Mouse (Mus musculus) retina, postnatal 1 day (tissue): ENCODE data around the gene Eva1c.
"Not testable (repeated sequence)": the region's sequence is repeated elsewhere in the genome, so short reads cannot be mapped to it uniquely, and the experiment has no call there.

Source experiments
- DNase-seq: peaks from one replicate; pipeline ENCODE4 v3.0.0-alpha.2; 2012

The Eva1c gene

GRCm38 (mm10) chr16:90826457-90826856 is at the start of gene Eva1c:
Eva1c (plus strand) TSS chr16:90826719.
- no peak for DNase-seq

DNA sequence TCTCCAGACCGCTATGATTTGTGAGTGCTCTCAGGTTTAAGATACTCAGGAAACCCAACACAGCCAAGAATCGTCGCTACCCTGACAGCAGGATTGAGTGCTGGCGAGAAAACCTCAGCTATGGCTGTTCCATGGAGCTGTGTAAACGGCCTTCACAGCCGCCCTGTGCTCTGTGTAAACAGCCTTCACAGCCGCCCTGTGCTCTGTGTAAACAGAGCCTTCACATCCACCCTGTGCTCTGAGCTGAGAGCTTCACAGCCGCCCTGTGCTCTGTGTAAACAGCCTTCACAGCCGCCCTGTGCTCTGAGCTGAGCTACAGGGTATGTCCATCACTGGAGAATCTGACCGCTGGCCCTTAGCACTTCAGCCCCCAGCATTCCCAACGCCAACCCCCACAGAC is 46.7 kb upstream of the Eva1c start:
- DNase-seq = no peak

DNA sequence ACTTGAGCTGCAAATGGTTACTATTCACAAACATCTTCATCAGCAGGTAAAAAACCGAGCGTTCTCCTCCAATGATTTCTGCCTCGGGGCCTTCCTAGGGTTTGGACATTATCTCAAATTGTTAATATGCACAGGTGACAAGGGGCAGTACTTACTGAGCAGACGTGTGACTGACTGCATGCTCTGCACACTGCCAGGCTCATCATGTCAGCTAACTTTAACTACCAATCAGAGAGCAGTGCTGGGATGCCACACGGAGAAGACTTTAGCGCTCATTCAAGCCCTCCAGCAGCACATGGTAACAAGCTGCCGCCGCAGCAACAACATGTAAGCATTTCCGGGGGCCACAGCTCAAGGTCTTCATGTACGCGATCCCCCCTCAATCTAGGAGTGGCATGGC is 43.2 kb upstream of the Eva1c start:
- no peak for DNase-seq

DNA sequence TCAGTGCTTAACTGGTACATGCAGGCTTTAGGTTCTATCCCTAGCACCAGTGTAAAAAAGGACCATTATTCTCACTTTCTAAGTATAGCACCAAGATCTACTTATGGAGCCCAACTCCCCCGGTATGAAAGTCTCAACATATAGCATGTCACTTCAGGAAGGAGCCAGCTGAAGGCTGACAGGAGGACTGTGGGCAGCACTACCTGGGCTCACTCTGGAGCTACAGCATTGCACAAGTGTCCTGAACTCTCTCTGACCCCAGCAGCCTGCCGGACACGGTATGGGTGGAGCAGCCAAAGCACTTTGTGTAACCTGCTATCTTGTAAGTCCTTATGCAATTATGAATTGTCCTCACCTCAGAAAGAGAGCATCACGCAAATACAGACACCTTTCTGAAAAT is 41.3 kb upstream of the Eva1c start:
- no peak for DNase-seq

DNA sequence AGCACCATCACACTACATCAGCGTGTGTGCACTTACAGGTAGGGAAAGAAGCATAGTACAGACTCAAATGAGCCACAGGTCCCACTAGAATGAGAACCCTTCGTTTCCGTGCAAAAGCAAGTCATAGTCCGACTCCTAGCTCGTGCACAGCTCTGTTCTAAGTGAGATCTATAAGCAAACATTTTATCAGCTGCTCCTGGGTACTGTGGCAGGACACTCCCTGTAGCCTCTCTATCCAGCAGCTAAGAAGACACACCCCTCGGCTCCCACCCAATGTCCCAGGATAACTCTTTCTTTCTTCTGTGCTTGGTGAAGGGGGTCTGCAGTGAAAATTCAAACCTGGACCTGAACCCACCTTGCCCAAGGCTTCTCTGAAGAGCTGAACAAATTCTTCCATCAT is 37.9 kb upstream of the Eva1c start:
- DNase-seq = no peak

DNA sequence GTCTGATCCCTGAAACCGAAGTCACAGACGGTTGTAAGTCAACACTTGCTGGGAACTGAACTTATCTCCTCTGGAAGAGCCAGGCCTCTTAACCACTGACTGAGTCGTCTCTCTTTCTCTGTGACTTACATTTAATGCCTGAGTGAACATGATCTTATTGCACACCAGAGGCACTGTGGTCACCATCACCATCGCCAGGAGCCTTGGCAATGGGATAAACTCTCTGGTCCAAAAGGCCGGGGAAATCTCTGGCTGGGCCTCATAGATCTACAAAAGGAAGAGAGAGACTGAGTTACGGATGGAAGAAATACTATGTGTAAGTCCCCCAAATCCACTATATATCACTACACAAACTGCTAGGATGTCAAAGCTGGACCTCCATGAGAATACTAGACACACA is 35.6 kb upstream of the Eva1c start:
- no peak for DNase-seq

GRCm38 (mm10) chr16:90792066-90792465 is 34.5 kb upstream of the Eva1c start:
- DNase-seq = no peak

DNA sequence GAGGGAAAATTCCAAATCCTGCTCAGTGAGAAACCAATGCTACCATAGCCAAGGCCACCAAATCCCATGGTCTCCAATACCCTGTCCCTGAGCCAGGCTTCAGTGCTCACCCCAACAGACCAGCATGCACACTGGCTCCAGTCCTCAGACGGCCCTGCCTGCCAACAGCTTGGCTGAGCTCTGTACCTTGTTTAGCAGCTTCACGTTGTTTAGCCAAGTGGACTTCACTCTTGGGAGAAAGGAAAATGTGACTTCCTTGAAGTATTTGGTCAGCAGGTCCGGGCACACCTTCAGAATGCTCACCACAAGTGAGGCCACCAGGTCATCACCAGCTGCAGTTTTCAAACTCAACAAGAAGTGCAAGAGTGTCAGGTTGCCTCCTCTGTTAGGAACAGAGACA is 34.0 kb upstream of the Eva1c start:
- no peak for DNase-seq

- no peak for DNase-seq
These were observed 31.8 kb upstream of the Eva1c start for GRCm38 (mm10) chr16:90794708-90795107.

DNA sequence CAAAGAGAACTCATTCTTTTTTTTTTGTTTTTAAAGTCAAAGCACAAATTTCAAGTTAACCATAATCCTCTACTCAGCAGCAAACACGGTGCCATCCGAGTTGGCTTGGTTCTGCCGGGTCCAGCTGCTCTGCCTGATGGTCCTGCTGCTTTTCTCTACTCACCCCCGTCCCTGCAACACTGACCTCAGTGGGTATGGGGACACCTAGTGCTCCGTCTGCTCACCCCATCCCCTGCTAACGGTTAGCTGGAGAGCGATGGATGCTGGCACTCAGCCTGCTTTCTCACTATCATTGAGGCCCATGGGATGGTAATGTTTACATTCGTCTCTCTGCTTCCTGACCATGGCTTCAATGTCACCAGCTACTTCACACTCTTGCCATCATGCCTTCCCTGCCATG is 28.1 kb upstream of the Eva1c start:
- DNase-seq = no peak

GRCm38 (mm10) chr16:90798848-90799247 is 27.7 kb upstream of the Eva1c start:
- no peak for DNase-seq

DNA sequence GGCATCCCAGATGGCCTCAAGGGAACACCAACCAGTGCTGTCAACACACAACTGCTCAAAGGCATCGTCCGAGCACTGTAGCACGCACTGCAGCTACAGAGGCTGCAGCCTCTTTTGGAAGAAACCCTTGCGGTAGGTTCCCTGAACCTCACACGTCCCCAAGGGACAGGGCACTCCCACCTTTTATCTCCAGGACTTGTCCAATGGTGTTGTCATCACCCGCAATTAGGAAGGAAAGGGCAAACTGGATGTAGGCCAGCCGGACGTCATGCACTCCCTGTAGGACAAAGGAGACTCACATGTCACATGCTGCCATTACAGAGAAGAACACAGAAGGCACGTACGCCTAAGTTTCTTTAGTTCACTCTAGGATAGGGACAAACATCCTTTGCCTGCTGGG is 26.7 kb upstream of the Eva1c start:
- no peak for DNase-seq

GRCm38 (mm10) chr16:90801251-90801650 is 25.3 kb upstream of the Eva1c start:
- DNase-seq = no peak

GRCm38 (mm10) chr16:90801928-90802327 is 24.6 kb upstream of the Eva1c start:
- peak; percentile 65 for DNase-seq

DNA sequence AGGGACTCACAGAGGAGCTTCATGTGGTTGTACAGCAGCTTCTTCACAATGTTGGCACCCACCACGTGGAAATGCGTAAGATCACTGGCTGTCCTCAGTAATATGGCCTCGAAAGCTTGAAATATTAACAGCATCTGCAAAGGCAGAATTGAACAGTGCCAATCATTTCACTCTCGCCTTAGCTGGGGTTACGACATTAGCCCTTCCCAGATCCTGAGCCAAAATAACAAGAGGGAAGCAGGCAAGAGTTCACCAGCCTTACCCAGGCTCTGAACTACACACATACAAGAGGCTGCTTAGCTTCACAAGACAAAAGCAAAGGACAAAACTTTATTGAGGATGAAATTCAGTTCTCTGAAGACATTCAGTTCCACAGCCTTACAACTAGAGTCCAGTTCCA is 22.1 kb upstream of the Eva1c start:
- no peak for DNase-seq

DNA sequence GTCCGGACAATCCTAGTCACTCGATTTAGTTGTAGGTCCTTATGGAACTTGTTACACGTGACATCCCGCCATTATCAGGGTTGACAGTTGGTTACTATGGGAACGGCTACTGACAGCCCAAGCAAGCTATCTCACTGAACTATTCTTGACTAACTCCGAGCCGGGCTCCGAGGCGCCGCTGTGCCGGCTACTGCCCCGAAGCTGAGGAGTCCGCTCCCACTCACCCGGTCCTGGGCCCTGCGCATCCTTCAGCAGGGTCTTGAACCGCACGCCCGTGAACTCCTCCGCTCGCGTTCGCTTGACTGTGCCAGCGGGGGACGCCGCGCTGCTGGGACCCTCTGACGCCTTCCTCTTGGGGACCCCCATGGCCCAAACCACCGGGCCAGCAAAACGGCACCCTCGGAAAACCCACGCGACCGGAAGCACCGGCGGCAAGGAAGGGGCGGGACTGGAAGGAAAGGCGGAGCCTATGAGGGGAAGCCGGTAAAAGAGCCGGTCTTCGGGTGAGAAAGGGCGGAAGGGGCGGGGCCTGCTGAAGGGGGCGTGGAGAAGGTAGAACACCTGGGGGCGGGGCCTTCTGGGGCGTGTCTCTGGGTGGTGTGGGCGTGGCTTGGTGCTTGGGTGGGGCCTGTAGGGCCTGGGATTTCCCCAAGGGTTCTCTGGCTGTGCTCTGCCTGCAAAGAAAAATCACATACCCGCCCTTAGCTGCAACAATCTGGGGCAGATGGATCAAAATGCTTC is 16.4 kb upstream of the Eva1c start, which contains the start of gene Urb1:
Gene Urb1 (minus strand): TSS at position 439 of the 741 bp plus-strand sequence.
- DNase-seq = peak; percentile 96

GRCm38 (mm10) chr16:90810716-90811256 is 15.7 kb upstream of the Eva1c start:
- DNase-seq = no peak

GRCm38 (mm10) chr16:90812086-90812485 is 14.4 kb upstream of the Eva1c start:
- no peak for DNase-seq

DNA sequence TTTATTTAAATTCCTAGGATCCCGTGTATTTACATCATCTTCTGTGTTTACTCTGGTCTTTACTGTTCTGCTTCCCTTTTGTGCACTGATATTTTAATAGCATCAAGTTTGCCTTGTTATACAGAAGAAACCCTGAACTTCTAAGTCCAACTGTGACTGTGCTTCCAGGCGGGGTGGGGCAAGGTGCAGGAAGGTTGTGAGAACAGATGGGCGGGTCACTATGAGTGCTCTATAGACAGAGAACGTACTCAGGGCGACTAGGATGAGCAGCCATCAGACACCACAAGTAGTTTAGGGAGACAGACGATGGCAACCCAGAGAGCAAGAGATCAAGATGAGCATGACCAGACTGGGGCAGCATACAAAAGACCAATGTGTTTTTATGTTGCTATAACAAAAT is 6.2 kb upstream of the Eva1c start:
- no peak for DNase-seq

DNA sequence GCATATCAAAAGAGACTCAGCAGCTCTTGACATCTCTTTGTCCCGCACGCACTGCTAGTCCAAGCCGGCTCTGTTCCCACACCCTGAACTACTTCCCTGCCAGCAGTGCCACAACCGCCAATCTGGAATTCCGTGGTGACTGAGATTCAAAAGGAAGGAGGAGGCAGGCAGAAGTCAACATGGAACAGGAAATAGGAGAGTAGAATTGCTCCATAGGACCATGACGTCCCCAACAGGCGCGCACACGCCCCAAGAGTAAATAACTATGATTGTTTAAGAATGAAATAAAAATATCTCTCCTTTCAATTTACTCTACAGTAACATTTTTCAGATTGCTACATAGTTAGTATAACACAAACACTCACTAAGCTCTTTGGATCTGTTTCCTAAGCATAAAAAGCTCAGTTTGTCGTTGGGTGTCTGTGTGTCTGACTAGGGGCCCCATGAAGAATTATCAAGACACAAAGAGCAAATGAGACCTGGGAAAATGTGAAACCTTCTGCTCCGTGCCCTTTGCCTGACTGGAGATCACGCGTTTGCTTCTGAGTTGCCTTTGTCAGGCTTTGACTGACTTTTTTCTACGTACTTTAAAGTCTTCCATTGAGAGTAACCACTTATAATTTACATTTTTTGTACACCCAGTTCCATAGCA is 5.3 kb upstream of the Eva1c start:
- no peak for DNase-seq

DNA sequence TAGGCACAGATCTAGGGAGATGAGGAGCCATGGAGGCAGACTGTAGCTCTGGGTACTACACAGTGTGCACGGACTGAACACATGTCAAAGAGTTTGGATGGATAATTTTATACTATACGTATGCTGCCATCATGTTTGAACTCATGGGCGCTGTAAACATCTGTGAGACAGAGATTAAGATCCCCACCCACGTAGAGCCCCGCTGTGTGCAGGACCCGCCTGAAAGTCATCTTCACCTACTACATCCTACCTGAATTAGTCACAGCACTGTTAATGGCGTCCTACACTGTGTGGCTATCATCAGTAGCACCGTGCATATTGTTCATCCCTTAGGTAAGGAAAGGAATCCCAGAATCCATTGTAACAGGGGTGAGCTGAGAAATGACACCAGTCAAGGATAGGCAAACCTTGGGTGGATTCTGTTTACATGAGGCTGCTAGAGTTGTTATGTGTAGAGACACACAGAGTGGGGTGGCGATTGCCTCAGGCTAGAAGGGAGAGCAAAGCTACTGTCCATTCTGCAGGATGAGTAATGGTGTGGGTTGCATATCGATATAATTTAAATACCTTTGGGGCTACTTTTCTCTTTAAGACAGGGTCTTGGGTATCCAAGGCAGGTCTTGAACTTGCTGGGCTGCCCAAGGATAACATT is 4.1 kb upstream of the Eva1c start:
- DNase-seq = no peak

DNA sequence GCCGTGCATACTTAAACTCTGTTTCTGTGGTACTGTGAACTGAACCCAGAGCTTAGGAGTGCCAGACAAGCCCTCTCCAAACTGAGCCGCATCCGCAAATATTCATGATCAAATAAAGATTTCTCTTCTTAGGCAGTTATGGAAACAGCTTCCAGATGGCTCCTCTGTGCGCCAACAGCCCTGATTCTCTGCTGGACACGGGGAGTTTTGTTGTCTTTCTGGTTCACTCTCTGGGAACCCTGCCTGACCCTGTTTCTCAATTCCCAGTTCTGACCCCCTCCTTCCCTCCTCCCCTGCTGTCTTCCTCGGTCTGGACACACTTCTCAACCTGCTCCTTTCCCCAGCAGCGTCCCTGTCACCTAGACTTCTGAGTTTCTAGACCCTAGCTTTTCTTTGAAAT is 3.5 kb upstream of the Eva1c start:
- DNase-seq = no peak

DNA sequence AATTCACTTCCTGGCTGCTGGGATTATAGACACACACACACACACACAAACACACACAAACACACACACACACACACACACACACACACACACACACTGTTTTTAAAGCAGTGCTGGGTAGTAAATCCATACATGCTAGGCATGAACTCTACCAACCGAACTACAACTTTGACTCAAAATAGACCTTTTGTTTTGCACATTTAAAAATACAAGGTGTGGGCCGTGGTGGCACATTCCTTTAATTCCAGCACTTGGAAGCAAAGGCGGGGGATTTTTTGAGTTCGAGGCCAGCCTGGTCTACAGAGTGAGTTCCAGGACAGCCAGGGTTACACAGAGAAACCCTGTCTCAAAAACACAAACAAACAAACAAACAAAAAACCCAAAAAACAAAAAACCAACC is 2.5 kb upstream of the Eva1c start:
- DNase-seq = not testable (repeated sequence)

DNA sequence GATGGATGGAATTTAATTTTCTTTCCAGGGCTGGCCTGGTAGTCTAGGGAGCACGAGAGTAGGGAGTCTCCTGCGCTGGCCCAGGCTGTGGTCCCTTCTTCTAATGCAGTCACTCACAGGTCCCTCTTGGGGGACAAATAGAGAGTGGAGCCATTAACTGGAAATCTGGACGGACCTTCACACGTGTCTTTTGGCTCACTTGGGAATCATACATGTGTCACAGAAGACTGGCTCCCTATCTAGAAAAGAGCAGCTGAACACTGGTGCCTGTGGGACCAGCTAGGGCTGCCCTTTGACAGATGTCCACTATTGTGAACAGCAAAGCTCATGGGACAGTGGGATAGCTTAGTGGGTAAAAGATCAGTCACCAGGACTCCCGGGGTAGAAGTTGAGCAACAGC is 478 bp upstream of the Eva1c start:
- DNase-seq = no peak
